Mouse (Mus musculus) ES-E14 (cell line): ENCODE measurements at regions not wholly inside any gene's neighbourhood (a gene's known extent, or its start where the extent isn't known, plus 50 kb on each side); places are given as distances from the start of the nearest gene placed in this dataset.

Source experiments
- DNase-seq: peaks from one replicate; pipeline ENCODE4 v3.0.0-alpha.2; 2013; ENCODE audit warnings: low read depth, low spot score
- H3K27ac ChIP-seq: 2 replicates; pipeline ENCODE4 v1.5.1; 2012; ENCODE audit warnings: low read depth, mild to moderate bottlenecking, low read length, moderate library complexity, mixed read lengths; ENCODE audit not compliant: poor library complexity, insufficient read depth, severe bottlenecking
- H3K36me3 ChIP-seq: 2 replicates; pipeline ENCODE4 v1.6.1; 2012; ENCODE audit warnings: mild to moderate bottlenecking, low read length, moderate library complexity, mixed read lengths; ENCODE audit not compliant: control insufficient read depth, poor library complexity, insufficient read depth, severe bottlenecking
- H3K4me1 ChIP-seq, 2 experiments: fragments of 150-350 bp in 1 of 2; sonication (generic) in 1 of 2; 2 replicates each; pipeline ENCODE4 v1.6.1; 2012; ENCODE audit warnings: low read length in 2 of 2, mild to moderate bottlenecking in 1 of 2, mixed read lengths in 1 of 2; ENCODE audit not compliant: control insufficient read depth in 2 of 2, insufficient read depth in 2 of 2, poor library complexity in 1 of 2
- H3K4me3 ChIP-seq, 2 experiments: fragments of 150-350 bp in 1 of 2; sonication (generic) in 1 of 2; 2 replicates each; pipeline ENCODE4 v1.5.1; 2012; ENCODE audit warnings: low read length in 2 of 2, low read depth in 1 of 2, mild to moderate bottlenecking in 1 of 2, mixed read lengths in 1 of 2; ENCODE audit not compliant: insufficient read depth in 1 of 2, poor library complexity in 1 of 2, severe bottlenecking in 1 of 2
- H3K9ac ChIP-seq: 2 replicates; pipeline ENCODE4 v1.6.1; 2012; ENCODE audit warnings: low read depth, mild to moderate bottlenecking, low read length, mixed read lengths; ENCODE audit not compliant: poor library complexity, insufficient read depth, severe bottlenecking
- H3K9me3 ChIP-seq: fragments of 150-350 bp; sonication (generic); 2 replicates; pipeline ENCODE4 v1.6.1; 2012; ENCODE audit warnings: low read depth, mild to moderate bottlenecking, low read length; ENCODE audit not compliant: control insufficient read depth, insufficient read depth
- CHD2 ChIP-seq: IDR thresholded peaks from 2 replicates; pipeline ENCODE4 v1.6.1; 2014; ENCODE audit warnings: mild to moderate bottlenecking, low read depth, low read length, inconsistent platforms
- HCFC1 ChIP-seq: IDR thresholded peaks from 2 replicates; pipeline ENCODE4 v1.6.1; 2012; ENCODE audit warnings: low read length, inconsistent platforms, borderline replicate concordance; ENCODE audit not compliant: insufficient read depth
- MAFK ChIP-seq: IDR thresholded peaks from 2 replicates; pipeline ENCODE4 v1.6.1; 2014; ENCODE audit warnings: mild to moderate bottlenecking, low read depth, low read length, inconsistent platforms; ENCODE audit not compliant: insufficient read depth
- ZC3H11A ChIP-seq: IDR thresholded peaks from 2 replicates; pipeline ENCODE4 v1.6.1; 2012; ENCODE audit warnings: low read depth, mild to moderate bottlenecking, inconsistent platforms, low read length, borderline replicate concordance
- ZNF384 ChIP-seq: IDR thresholded peaks from 2 replicates; pipeline ENCODE4 v1.6.1; 2012; ENCODE audit warnings: low read depth, low read length, inconsistent platforms
- in situ Hi-C, 2 experiments: fragments of 600-800 bp; cut with MboI; formaldehyde crosslinking; loops; one replicate each; pipeline ENCODE4 v1.15.1; 2025; ENCODE audit warnings: low sequenced_read_pairs in 2 of 2, inconsistent platforms in 1 of 2; ENCODE audit not compliant: unreplicated experiment in 2 of 2

- no peak for TF ChIP-seq MAFK
- TF ChIP-seq ZNF384: no peak
- TF ChIP-seq HCFC1: no peak
- no peak for TF ChIP-seq CHD2
- TF ChIP-seq ZC3H11A: no peak
- Histone ChIP-seq H3K27ac (no peak overlapping the region), H3K4me3 (no peak overlapping the region), H3K4me1 (no peaks in the 10 kb centered on the region), H3K9me3 (no peaks in the 10 kb centered on the region), H3K9ac (no peak overlapping the region), H3K36me3 (no peaks in the 10 kb centered on the region)
- in situ Hi-C loops: no loop called here
- no peak for DNase-seq
Measured at GRCm38 (mm10) chr9:94400596-94400995, 137.3 kb downstream of the 1190002N15Rik start.

- TF ChIP-seq ZC3H11A (no peak), HCFC1 (no peak), ZNF384 (no peak), CHD2 (no peak), MAFK (no peak)
- H3K9me3 ChIP-seq: no peaks in the 10 kb centered on the region
- in situ Hi-C loops: no loop called here
- no peak overlapping the region for H3K9ac ChIP-seq
- no peak overlapping the region for H3K4me3 ChIP-seq
- no peaks in the 10 kb centered on the region for H3K4me1 ChIP-seq
- DNase-seq: no peak
- H3K36me3 ChIP-seq: no peaks in the 10 kb centered on the region
- H3K27ac ChIP-seq: no peak overlapping the region
Measured at GRCm38 (mm10) chr9:94395215-94395614, 142.7 kb downstream of the 1190002N15Rik start.

- no peaks in the 10 kb centered on the region for H3K4me1 ChIP-seq
- in situ Hi-C loops: no loop called here
- no peak overlapping the region for H3K27ac ChIP-seq
- H3K4me3 ChIP-seq: no peak overlapping the region
- TF ChIP-seq MAFK: no peak
- no peak for TF ChIP-seq HCFC1
- TF ChIP-seq CHD2: no peak
- no peak for TF ChIP-seq ZC3H11A
- no peak for TF ChIP-seq ZNF384
- H3K36me3 ChIP-seq: no peaks in the 10 kb centered on the region
- DNase-seq: no peak
- H3K9ac ChIP-seq: no peak overlapping the region
- no peaks in the 10 kb centered on the region for H3K9me3 ChIP-seq
Measured at GRCm38 (mm10) chr9:94386190-94386589, 151.7 kb downstream of the 1190002N15Rik start.

GRCm38 (mm10) chr9:94382293-94382692, 155.6 kb downstream of the 1190002N15Rik start:
- Histone ChIP-seq H3K9me3 (no peaks in the 10 kb centered on the region), H3K4me3 (no peak overlapping the region), H3K4me1 (no peaks in the 10 kb centered on the region), H3K27ac (no peak overlapping the region), H3K36me3 (no peaks in the 10 kb centered on the region), H3K9ac (no peak overlapping the region)
- TF ChIP-seq CHD2: no peak
- no peak for TF ChIP-seq MAFK
- no peak for DNase-seq
- in situ Hi-C loops: no loop called here

GRCm38 (mm10) chr9:94378835-94379234, 159.0 kb downstream of the 1190002N15Rik start:
- TF ChIP-seq ZNF384 (no peak), ZC3H11A (no peak), MAFK (no peak), CHD2 (no peak), HCFC1 (no peak)
- H3K27ac ChIP-seq: no peak overlapping the region
- no peaks in the 10 kb centered on the region for H3K36me3 ChIP-seq
- in situ Hi-C loops: no loop called here
- no peak overlapping the region for H3K4me3 ChIP-seq
- H3K9me3 ChIP-seq: no peaks in the 10 kb centered on the region
- H3K4me1 ChIP-seq: no peaks in the 10 kb centered on the region
- no peak for DNase-seq
- no peak overlapping the region for H3K9ac ChIP-seq
